Mouse (Mus musculus): Measurements from ENCODE around the gene C1qtnf2. TPM values are rescaled to one million over a fixed set of nuclear protein-coding genes. Genes with fewer than 3 reads are reported as not detected.

The C1qtnf2 gene
- polyA plus RNA-seq, 1 experiment: 53.2 TPM

- DNase-seq (ENCODE audit: low spot score): no peak
These were observed 9.2 kb downstream of the C1qtnf2 start for GRCm38 (mm10) chr11:43483122-43483792.

GRCm38 (mm10) chr11:43484057-43484456, 10.0 kb downstream of the C1qtnf2 start:
- DNase-seq (ENCODE audit: low spot score): no peak

GRCm38 (mm10) chr11:43484652-43485051, 10.6 kb downstream of the C1qtnf2 start:
- DNase-seq (ENCODE audit: low spot score): no peak

GRCm38 (mm10) chr11:43485855-43486254, 11.8 kb downstream of the C1qtnf2 start:
- DNase-seq (ENCODE audit: low spot score): no peak

GRCm38 (mm10) chr11:43492663-43493062, 18.6 kb downstream of the C1qtnf2 start:
- DNase-seq (ENCODE audit: low spot score): peak; percentile 64

GRCm38 (mm10) chr11:43493815-43494409, 19.8 kb downstream of the C1qtnf2 start:
- no peak for DNase-seq (ENCODE audit: low spot score)

- DNase-seq (ENCODE audit: low spot score): no peak
These were observed 21.0 kb downstream of the C1qtnf2 start for GRCm38 (mm10) chr11:43495037-43495436.

- DNase-seq (ENCODE audit: low spot score): peak; percentile 40
These were observed 21.5 kb downstream of the C1qtnf2 start for GRCm38 (mm10) chr11:43495532-43495931.

GRCm38 (mm10) chr11:43501256-43501655, 27.2 kb downstream of the C1qtnf2 start:
- no peak for DNase-seq (ENCODE audit: low spot score)

- DNase-seq (ENCODE audit: low spot score): no peak
These were observed 31.1 kb downstream of the C1qtnf2 start for GRCm38 (mm10) chr11:43505188-43505587.

GRCm38 (mm10) chr11:43507976-43508375, 33.9 kb downstream of the C1qtnf2 start:
- DNase-seq (ENCODE audit: low spot score): no peak

- no peak for DNase-seq (ENCODE audit: low spot score)
These were observed 35.8 kb downstream of the C1qtnf2 start for GRCm38 (mm10) chr11:43509878-43510277.

- no peak for DNase-seq (ENCODE audit: low spot score)
These were observed 38.6 kb downstream of the C1qtnf2 start for GRCm38 (mm10) chr11:43512661-43513190.

GRCm38 (mm10) chr11:43516344-43517021, 42.4 kb downstream of the C1qtnf2 start:
- no peak for DNase-seq (ENCODE audit: low spot score)

GRCm38 (mm10) chr11:43517641-43518040, 43.6 kb downstream of the C1qtnf2 start:
- DNase-seq (ENCODE audit: low spot score): no peak

GRCm38 (mm10) chr11:43518086-43518485, 44.0 kb downstream of the C1qtnf2 start:
- DNase-seq (ENCODE audit: low spot score): no peak

- DNase-seq (ENCODE audit: low spot score): no peak
These were observed 44.7 kb downstream of the C1qtnf2 start for GRCm38 (mm10) chr11:43518821-43519220.

- DNase-seq (ENCODE audit: low spot score): no peak
These were observed 46.4 kb downstream of the C1qtnf2 start for GRCm38 (mm10) chr11:43520521-43520920.

- no peak for DNase-seq (ENCODE audit: low spot score)
These were observed 54.1 kb downstream of the C1qtnf2 start for GRCm38 (mm10) chr11:43528078-43528682.

- DNase-seq (ENCODE audit: low spot score): peak; percentile 51
These were observed 54.8 kb downstream of the C1qtnf2 start, which contains the start of gene Ccnjl for GRCm38 (mm10) chr11:43528683-43529499. TSS of gene Ccnjl (plus strand) at chr11:43528784.

GRCm38 (mm10) chr11:43530043-43530442, 56.0 kb downstream of the C1qtnf2 start:
- DNase-seq (ENCODE audit: low spot score): no peak
